Mouse (Mus musculus) liver, embryonic 14.5 days (tissue): Measurements from ENCODE around the gene Sos1.

Experiments used
- CTCF ChIP-seq: IDR thresholded peaks from 2 replicates; pipeline ENCODE4 v1.5.1; 2016; ENCODE audit warnings: antibody characterized with exemption, low read depth, control low read depth
- EP300 ChIP-seq: IDR thresholded peaks from 2 replicates; pipeline ENCODE4 v1.6.1; 2016; ENCODE audit warnings: antibody characterized with exemption, low read depth

GRCm38 (mm10) chr17:80513766-80514165 is 33.5 kb upstream of the Sos1 start:
- TF ChIP-seq CTCF (no peak), EP300 (no peak)
